Mouse (Mus musculus) E14TG2a.4 (cell line): ENCODE measurements around the gene Rbm8a.

ENCODE experiments used
- CTCF ChIP-seq: conservative IDR thresholded peaks from 2 replicates; pipeline ENCODE4 v1.5.1; 2014; ENCODE audit warnings: low read length
- NANOG ChIP-seq: IDR thresholded peaks from 2 replicates; pipeline ENCODE4 v1.6.1; 2014; ENCODE audit warnings: borderline replicate concordance, low read length, mixed read lengths

- no peak for TF ChIP-seq CTCF
- no peak for TF ChIP-seq NANOG
Measured at GRCm38 (mm10) chr3:96596855-96597254, 32.9 kb upstream of the Rbm8a start.
